Mouse (Mus musculus) olfactory bulb, adult 2 months (tissue): ENCODE results near the gene Bend5.

Experiments
- CTCF ChIP-seq: fragments of 200-500 bp; IDR thresholded peaks from 2 replicates; pipeline ENCODE4 v1.5.1; 2012; ENCODE audit warnings: low read depth, mild to moderate bottlenecking, low read length, moderate library complexity; ENCODE audit not compliant: insufficient read depth
- POLR2A ChIP-seq: fragments of 200-500 bp; IDR thresholded peaks from 2 replicates; pipeline ENCODE4 v1.6.1; 2012; ENCODE audit warnings: mild to moderate bottlenecking, low read depth, low read length, moderate library complexity; ENCODE audit not compliant: insufficient read depth

DNA sequence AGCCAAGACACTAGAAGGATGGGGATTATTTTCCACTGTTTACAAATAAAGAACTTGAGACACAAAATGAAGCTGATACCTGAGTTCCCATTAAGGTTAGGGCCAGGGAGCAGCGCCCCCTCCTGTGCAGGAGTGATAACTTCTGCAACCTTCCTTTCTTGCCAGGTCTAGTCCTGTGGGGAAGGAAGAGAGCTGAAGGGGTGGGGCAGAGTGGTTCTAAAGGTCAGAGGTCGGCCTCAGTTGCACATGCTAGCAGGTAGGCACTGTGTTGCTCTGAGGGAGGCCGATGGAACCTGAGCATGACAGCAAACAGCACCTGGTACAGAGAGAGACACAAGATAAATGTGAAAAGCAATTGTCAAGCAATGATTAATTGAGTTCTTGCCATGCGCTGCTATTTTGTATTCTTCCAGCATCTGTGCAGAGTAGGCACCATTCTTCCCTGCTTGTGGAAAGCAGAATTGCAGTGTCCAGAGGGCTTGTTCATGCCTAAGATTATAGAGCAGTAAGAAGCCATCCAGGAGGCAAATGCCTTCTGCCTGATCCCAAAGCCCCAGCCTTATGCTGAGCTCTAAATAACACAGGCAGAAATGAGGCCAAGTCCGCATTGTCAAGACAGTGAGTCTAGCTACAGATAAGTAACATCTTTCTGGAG is 79.1 kb downstream of the Bend5 start:
- TF ChIP-seq CTCF (no peak), POLR2A (no peak)
